Mouse (Mus musculus): ENCODE results near the gene Lpcat3.

DNA sequence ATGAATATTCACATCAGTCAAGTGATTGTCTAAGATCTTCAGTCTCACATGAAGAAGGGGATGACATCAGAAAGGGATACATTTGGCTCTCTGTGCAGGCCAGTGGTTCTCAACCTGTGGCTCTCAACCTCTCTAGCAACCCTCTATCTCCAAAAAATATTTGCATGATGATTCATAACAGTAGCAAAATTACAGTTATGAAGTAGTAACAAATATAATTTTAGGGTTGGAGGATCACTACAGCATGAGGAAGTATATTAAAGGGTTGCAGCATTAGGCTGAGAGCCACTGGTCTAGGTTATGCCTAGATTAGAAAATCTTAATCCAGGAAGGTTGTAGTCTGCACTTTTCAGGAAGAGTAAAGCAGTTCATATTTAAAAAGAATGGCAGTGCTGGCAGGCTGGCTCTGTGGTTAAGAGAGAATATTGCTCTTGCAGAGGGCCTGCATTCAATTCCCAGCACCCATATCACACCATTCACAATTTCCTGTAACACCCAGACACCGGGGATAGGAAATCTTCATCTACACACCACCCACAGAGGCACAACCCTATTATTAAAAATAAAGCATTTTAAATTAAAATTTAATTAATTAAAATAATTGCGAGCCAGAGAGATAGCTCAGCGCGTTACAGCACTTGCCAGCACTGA lies 1.5 kb upstream of the Lpcat3 start:
- no peak for TF ChIP-seq POLR2A (IDR thresholded peaks at IDR 0.05; ENCODE audit: insufficient read depth, low read depth, low read length)
- TF ChIP-seq CTCF (IDR thresholded peaks at IDR 0.05; ENCODE audit: insufficient read depth, low read depth, low read length) = no peak
